Mouse (Mus musculus): ENCODE measurements around the gene Dhx36.

GRCm38 (mm10) chr3:62458284-62459013 lies 48.4 kb downstream of the Dhx36 start:
- TF ChIP-seq CTCF (conservative IDR thresholded peaks at IDR 0.05; ENCODE audit: low read length) (peak; percentile 51), POU5F1 (IDR thresholded peaks at IDR 0.05; ENCODE audit: borderline replicate concordance, low read length) (no peak)
